Mouse (Mus musculus): ENCODE measurements around the gene Pi16.

The Pi16 gene

GRCm38 (mm10) chr17:29304376-29305057 lies 13.0 kb upstream of the Pi16 start:
- DNase-seq (ENCODE audit: low spot score), result no peak

GRCm38 (mm10) chr17:29305058-29305806 lies 12.2 kb upstream of the Pi16 start:
- DNase-seq (ENCODE audit: low spot score), result peak; percentile 52

DNA sequence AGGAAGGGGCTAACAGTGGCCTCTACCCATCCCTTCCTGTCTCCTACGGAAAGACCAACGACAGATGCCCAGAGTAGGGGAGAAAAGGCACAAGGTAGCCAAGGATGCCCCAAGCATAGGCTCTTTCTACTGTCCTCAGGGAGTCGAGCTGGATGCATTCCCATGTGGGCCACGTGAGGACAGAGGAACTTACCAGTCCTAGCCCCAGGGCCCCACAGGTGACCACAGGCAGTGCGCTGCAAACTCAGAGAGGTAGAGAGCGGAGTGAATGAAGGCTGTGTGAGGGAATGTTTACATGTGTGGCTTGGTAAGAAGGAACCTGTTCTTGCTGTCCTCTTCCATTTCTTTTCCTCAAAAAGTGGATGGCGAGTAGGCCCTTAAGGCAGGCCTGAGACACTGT lies 11.6 kb upstream of the Pi16 start:
- DNase-seq (ENCODE audit: low spot score), result no peak

DNA sequence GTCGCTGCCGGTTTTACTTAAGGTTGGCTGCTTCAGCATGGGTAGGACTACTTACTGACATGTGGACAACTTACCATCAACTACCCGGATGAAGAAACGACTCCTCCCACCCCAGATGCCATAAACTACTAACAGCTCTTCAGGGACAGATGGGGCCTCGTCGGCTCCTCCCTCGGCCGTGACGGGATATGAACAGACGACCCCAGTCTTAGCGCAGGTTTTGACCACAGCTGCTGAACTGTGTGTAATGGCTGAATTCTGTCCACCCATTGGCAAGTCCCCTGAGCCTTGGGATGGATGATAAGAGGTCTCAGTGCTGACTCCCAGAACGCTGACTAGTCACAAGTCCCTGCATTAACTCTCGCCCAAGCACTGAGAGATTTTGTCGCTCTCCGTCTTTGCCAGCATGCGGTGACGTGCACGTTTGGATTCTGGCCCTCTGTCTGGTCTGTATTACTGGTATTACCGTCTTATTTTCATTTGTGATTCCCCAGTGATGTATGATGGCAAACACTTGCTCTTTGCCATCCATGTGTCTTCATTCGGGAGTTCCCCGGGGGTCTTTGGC lies 7.3 kb upstream of the Pi16 start:
- no peak for DNase-seq (ENCODE audit: low spot score)

GRCm38 (mm10) chr17:29311602-29312001 lies 5.9 kb upstream of the Pi16 start:
- no peak for DNase-seq (ENCODE audit: low spot score)

GRCm38 (mm10) chr17:29312082-29312481 lies 5.4 kb upstream of the Pi16 start:
- DNase-seq (ENCODE audit: low spot score), result no peak

GRCm38 (mm10) chr17:29313300-29313699 lies 4.2 kb upstream of the Pi16 start:
- no peak for DNase-seq (ENCODE audit: low spot score)

DNA sequence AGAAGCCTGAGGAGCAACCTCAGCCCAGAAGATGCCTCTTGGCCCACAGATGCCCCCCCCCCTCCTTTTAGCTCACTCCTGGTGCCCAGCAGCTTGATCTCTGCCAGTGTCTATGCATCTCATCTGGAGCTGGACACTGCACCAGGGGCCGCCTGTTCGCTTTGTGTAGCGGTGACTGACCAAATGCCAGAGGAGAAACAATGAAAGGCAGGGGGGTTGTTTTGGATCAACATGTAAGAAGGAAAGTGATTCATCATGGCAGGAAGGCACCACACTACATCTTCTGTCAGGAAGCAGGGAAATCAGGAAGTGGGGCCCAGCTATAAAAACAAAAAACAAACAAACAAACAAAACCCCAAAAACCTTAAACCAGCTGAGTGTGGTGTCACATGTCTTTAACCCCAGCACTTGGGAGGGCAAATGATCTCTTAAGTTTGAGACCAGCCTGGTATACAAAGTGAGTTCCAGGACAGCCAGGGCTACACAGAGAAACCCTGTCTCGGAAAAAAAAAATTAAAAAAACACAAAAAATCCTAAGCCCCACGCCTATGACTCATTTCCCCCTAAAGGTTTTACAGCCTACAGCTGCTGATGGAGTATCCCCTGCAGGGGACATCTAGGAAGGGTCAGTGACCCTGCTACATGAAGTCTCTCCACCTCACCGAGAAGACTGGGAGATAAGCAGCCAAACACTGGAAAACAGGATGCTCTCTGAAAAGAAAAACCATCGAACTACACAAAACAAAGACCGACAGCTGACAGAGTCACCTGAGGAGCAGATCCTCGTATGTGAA lies 1.6 kb upstream of the Pi16 start:
- DNase-seq (ENCODE audit: low spot score), result no peak

DNA sequence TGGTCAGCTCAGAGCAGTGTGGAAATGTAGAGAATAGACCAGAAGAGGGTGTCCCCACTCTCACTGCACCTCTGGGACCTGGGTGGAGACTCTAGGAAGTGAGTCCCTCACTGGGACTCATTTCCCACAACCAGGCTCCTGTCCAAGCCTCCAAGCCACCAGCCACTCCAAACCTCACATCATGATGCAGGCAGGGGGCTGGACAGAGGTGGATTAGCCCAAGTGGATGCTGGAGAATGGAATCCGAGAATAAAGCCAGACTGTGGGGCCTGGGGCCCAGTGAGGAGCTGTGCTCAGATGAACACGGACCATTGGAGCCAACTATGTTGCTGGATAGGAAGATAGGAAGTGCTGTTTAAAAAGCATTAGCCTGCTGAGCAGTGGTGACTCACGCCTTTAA lies 589 bp upstream of the Pi16 start:
- DNase-seq (ENCODE audit: low spot score), result no peak

DNA sequence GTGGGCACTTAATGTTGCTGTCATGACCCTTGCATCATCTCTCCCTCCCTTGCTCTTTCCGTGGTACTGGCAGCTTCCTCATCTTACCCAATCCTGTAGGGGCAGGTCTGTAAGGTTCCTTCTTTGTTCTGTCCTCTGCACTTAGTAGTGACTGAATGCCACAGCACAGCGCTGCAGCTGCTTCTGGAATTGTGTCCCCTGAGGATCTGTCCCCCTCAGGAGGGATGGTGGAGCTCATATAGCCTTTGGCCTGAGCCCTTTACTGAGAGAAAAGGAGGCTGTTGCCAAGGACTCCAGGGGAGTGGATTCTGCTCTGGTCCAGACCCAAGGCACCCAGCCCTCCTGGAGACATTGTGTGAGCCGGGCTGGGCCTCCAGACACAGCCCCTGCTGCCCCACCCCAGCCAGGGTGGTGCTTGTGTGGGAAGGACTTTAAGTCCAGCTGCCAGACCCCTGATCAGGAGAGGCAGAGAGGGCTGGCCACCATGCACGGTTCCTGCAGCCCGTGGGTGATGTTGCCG lies 1.3 kb downstream of the Pi16 start:
- no peak for DNase-seq (ENCODE audit: low spot score)

DNA sequence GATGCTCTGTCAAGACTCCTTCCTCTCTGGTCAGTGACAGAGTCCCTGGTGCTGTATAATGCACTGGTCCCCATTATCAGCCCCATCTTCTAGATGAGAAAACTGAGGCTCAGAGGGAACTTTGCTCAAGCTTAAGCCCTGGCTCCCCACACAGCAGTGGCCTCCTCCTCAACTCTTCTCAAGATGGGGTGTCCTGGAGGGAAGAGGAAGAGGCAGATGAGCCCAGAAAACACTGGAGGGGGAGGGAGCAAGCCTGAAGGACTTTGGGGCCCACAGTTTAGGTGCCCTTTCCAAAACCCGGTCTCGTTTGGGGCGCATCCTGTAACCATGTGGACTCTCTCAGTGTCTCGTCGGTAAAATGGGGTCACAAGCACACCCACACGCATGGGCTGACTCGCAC lies 2.0 kb downstream of the Pi16 start:
- DNase-seq (ENCODE audit: low spot score), result no peak

GRCm38 (mm10) chr17:29319881-29320639 lies 2.6 kb downstream of the Pi16 start:
- DNase-seq (ENCODE audit: low spot score), result no peak

- DNase-seq (ENCODE audit: low spot score), result no peak
These were observed 4.5 kb downstream of the Pi16 start for GRCm38 (mm10) chr17:29321765-29322602.

- DNase-seq (ENCODE audit: low spot score), result peak; percentile 50
These were observed 5.1 kb downstream of the Pi16 start for GRCm38 (mm10) chr17:29322603-29322962.

GRCm38 (mm10) chr17:29323625-29324024 lies 6.1 kb downstream of the Pi16 start:
- DNase-seq (ENCODE audit: low spot score), result no peak

DNA sequence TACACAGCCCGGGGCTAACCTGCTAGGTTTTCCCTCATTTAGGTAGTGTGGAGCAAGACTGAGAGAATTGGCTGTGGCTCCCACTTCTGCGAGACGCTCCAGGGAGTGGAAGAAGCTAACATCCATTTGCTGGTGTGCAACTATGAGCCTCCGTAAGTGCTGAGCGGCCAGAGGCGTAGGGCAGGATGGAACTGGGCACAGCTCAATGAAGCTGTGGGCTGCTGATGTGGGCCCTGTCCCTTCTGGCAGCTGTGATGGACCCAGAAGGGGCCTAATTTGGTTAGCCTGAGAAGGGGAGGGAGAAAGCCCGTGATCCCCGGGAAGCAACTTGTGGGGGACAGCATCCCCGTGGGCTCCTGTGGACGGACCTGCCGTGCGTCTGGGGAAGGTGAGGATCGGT lies 8.4 kb downstream of the Pi16 start:
- no peak for DNase-seq (ENCODE audit: low spot score)

GRCm38 (mm10) chr17:29326531-29327529 lies 9.3 kb downstream of the Pi16 start:
- DNase-seq (ENCODE audit: low spot score), result no peak

DNA sequence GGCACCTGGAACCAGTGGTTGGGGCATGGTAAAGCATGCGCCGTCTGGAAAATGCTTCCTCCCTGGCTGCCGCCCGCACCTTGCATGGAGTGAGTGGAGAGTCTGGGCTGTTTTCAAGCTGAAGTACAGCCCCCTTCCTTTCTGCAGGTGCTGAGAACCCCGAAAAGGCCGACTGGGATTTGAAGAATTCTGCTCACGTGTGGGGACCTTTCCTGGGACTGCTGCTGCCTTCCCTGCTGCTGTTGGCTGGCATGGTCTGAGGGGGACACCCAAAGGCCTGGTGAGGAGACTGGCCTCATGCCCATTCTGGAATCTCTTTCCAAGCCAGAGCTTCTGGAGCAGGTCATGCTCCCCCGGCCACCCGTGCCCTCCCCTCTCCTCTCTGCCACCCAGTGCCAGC lies 10.2 kb downstream of the Pi16 start:
- no peak for DNase-seq (ENCODE audit: low spot score)

- no peak for DNase-seq (ENCODE audit: low spot score)
These were observed 12.7 kb downstream of the Pi16 start for GRCm38 (mm10) chr17:29330221-29330620.
